Mouse (Mus musculus): Measurements from ENCODE around the gene Coq3. TPM values are rescaled to one million over a fixed set of nuclear protein-coding genes. Genes with fewer than 3 reads are reported as not detected.

The Coq3 gene
- 10 to 100 TPM; 38.2 to 39.1 TPM for total RNA-seq (2021)

GRCm38 (mm10) chr4:21879565-21880220 is at the start of gene Coq3:
Coq3 (plus strand) TSS chr4:21879673.
- DNase-seq: peak; percentile 79 to 89
- intact Hi-C loops (cut with DNase I): no loop called here

DNA sequence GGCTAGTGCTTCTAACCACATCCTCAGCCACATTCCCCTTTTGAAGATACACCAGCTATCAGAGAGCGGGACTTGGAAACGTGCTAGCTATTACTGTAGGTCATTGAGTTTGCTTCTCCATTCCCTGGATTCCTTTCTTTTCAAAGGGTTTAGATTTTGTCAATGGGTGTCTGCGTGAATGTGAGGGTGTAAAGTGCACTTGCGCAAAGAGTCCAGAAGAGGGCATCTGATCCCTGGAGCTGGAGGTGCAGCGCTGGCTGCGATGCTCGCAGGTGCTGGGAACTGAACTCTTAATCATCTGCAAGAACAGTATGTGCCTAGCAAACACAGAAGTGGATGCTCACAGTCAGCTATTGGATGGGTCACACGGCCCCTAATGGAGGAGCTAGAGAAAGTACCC is 46.6 kb upstream of the Coq3 start:
- intact Hi-C loops (cut with DNase I): no loop called here
- DNase-seq: no peak

DNA sequence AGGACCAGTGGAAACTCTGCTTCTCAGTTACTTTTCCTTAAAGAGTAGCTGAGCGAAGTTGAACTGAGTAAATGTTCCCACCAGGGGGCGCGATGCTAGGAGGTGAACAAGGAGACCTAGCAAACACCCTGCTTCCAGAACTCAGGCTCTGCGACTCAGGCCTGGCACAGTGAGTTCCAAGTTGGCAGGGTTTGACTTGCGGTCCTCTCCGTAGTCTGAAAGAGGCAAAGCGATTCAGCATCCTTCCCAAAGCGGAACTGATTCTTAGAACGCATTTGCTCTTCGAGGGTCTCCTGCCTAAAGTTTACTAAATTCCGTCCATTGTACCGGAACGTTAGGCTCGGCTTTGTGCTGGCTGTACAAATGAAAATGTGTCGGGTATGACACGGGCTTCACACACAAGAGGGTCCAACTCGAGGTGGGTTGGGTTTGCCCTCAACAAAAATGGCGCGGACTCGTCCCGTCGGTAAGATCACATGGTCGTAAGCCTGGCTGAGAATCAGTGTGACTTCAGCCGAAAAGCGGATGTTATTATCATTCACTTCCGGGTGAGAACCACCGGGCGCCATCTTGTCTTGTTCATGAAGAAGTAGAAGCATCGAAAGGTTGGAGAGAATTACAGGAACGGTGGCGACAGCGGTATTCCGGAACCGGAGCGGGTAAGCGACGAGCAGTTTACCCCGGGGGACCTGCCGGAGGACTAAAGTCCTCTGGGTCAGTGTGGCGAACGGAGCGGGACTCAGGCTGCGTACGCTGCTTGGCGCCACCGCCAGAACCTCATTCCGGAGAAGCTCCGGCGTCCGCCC is 31.8 kb upstream of the Coq3 start, which contains the start of gene Pnisr:
Gene Pnisr, plus strand, starts transcription at position 103 of the 806 bp plus-strand sequence.
- peak; percentile 93 to 94 for DNase-seq
- intact Hi-C loops (cut with DNase I): loop anchor here (1.0 to 2.0 kb wide), 3 partner anchors 71 to 143 kb away; no protein-coding TSS in a partner anchor

DNA sequence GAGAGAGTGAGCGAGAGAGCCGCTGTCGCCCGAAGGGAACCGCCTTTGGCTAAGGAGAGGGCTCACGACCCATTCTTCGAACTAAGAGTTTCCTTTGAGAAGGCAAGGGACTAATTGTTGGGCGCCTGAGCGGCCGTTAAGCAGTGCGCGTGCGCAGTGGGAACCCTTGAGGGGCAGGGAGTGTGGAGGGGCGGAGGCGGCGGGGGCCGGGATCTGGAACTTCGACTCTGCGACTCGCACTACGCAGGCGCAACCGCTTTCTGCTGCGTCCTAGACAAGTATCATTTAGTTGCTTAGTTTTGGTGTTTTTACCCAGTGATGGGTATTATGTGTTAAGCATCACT is 31.2 kb upstream of the Coq3 start:
- intact Hi-C loops (cut with DNase I): no loop called here
- peak in 1 of 2 experiments; percentile 90 for DNase-seq

DNA sequence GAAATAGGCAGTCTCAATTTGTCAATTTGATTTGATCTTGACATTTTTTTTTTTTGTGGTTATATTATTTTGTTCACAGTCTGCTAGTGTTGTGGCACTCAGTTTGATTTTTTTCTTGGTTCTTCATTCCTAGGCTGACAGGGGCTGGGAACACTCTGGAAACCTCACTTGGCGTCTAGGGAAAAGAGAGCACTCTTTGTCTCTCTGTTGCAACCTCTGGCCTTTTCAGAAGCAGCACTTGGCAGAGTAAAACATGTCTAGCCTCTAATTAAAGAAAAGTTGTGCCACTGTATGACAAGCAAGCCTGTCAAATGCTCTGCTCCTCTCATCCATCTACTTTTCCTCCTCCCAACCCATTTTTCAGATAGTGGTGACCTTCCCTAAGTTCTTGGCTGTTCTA is 22.0 kb upstream of the Coq3 start:
- DNase-seq: no peak
- intact Hi-C loops (cut with DNase I): no loop called here

- no peak for DNase-seq
- intact Hi-C loops (cut with DNase I): no loop called here
Measured at GRCm38 (mm10) chr4:21865226-21865625, 14.2 kb upstream of the Coq3 start.

DNA sequence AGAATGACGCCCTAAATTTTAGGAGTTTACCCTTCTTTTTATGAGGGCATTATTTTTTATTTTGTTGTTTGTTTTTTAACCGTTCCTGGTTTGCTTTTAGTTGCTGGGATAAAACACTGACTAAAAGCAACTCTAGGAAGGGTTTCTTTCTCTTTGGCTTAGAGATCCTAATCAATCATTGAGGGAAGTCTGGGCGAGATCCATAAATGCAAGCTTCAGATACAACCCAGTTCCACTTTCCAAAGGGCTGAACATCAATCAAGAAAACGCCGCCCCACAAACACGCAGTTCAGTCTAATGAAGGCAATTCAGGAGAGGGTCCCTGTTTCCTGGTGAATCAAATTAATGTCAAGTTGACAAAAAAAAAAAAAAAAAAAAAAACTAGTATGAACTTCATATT is 697 bp upstream of the Coq3 start:
- intact Hi-C loops (cut with DNase I): no loop called here

DNA sequence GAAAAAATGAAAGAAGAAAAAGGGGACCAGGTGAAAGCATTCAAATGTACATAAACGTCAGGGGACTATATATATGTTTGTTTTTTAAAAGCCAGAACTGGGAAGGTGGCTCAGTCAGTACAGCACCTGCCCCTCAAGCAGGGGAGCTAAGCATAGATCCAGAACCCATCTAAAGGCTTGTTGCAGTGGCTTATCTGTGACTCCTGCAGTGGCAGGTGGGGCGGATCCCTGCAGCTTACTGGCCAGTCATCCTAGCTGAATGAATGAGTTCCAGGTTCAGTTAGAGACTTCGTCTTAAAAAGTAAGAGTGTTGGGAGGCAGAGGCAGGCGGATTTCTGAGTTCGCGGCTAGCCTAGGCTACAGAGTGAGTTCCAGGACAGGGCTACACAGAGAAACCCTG is 3.3 kb downstream of the Coq3 start:
- no peak for DNase-seq

More for the DNA sequence above, 697 bp upstream of the Coq3 start:
- DNase-seq: no peak

DNA sequence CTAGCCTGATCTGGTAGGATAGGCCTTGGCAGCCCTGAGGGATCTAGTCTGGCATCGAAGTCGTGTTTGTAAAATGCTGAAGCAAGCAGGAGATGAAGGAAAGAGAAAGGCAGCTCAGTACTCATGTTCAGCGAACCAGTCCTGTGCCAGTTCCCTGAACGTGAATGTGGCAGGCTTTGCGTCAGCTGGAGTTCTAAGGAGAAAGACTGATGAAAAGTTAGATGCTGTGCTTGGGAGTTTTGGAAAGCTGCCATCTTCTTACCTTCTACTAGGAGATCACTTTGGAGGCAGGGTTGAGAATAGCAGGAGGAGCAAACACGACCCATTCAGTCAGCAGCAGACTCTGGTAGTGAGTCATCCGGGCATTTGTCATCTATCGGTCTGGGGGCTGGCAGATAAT is 6.4 kb downstream of the Coq3 start:
- DNase-seq: no peak
- intact Hi-C loops (cut with DNase I): no loop called here

More for the DNA sequence above, 3.3 kb downstream of the Coq3 start:
- intact Hi-C loops (cut with DNase I): no loop called here

GRCm38 (mm10) chr4:21930971-21931771 is 51.7 kb downstream of the Coq3 start, which contains the start of gene Faxc:
Faxc (plus strand) TSS chr4:21931329.
- DNase-seq: peak; percentile 13 to 42
- intact Hi-C loops (cut with DNase I): no loop called here

DNA sequence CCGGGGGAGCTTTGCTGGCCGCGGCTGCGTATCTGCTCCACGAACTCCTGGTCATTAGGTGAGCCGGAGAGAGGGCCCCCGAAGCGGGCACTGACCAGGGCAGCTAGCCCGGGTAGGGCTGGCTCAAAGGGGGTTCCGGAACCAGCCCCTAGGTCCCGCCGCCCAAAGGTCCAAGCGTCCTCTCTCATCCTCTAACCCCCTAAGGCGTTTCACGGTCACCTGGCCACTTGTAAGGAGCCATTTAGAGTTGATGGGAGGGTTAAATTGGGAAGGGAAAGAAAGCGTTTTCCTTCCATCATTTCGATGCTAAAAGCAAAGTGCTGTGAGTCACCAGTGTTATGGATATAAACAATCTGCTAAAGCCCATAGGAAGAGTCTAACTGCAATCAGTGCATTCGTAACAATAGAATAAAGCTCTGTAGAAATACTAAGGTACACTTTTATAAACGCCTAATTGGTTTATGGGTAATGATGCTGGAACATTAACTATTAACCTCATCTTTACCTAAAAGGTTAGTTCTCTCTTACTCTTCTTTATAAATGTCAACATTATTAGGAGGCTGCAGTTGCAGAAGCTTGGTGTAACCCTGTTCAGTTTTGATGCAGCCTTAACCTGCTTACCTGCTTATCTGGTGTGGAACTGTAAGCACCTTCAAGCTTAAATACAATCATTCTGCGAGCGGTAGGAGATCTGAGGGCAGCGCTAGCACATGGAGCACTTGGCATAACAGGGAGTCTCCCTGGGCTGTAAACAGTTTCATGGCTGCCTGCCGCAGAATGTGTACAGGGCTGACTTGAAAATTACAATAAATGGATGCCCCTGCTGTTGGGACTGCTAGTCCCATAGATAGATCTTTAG is 52.5 kb downstream of the Coq3 start:
- DNase-seq: no peak
- intact Hi-C loops (cut with DNase I): no loop called here

DNA sequence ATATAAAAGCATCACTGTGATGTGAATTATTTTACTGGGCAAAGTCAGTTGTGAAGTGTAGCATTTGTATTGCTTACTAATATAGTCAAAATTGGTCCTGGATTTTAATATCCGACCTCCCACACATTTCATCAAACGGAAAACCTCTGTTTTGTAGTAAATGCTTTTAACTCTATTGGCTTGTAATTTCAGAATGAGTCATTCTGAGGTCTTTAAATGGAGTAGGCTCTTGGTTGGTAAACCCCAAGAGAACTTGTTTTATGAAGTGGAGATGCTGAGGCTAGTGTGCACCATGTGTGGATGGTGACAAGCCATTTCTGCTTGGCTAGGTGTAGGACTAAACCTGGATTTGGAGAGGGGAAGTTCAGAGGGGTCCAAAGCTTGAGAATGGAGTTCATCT is 55.9 kb downstream of the Coq3 start:
- DNase-seq: no peak
- intact Hi-C loops (cut with DNase I): no loop called here

DNA sequence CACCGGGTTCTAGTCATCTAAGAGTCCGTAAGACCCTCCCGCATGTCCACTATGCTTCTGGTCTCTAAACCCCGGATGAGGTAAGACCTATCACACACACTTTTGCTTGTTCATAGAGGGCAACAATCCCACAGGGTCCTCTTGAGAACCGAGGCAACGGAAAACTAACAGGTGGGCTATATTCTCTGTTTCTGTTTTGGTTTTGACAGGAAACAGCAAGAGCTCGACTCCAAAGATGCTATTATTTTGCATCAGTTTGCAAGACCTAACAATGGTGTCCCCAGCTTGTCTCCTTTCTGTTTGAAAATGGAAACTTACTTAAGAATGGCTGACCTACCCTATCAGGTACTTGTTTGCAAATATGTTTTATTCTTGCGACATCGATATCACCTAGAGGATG is 57.0 kb downstream of the Coq3 start:
- intact Hi-C loops (cut with DNase I): no loop called here
- no peak for DNase-seq

DNA sequence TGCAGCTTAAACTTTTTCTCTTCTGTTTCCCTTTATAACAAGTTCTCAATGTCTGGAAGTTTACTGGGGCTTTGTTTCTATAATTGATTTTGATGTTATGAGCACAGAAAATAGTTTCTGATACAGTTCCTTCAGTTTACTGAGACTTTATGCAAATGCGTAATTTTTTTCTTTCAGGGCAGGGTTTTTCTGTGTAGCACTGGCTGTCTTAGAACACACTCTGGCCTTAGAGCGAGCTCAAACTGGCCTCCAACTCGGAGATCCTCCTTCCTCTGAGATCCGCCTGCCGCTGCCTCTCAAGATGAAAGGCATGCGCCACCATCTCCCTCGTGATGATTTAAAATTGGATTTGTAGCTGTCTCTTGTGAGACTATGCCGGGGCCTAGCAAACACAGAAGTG is 58.4 kb downstream of the Coq3 start:
- intact Hi-C loops (cut with DNase I): no loop called here
- no peak for DNase-seq

DNA sequence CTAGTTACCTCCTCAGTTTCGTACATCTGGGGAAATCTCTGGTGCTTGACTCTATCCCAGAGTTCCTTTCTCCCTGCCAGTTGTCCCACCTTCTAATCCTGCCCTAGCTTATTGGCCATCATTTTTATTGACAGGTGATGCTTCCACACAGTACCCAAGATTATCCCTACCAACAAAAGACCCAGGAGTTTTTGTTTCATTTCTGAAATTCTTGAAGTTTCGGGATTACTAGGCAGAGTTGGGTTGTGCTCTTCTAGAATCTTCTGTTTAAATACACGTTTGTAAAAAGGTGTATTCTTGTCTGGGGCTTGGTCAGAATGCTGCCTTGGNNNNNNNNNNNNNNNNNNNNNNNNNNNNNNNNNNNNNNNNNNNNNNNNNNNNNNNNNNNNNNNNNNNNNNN is 65.2 kb downstream of the Coq3 start:
- DNase-seq: no peak
- intact Hi-C loops (cut with DNase I): no loop called here

DNA sequence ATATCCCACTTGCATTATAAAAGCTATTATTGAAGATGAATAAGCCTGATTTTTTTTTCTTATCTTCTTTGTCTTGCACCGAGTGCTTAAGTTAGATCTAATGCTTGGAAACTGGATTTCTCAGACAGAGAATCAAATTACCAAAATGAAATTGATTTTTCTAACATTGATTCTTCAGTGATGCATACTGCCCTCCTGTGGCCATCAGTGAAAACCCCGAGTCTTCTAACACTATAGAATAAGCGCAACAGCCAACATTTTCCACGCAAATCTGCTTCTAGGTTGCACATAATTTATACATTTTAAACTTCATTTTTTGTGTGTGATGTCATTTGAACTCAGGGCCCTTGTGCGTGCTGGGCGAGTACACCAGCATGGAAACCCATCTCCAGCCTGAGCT is 72.0 kb downstream of the Coq3 start:
- DNase-seq: peak in 1 of 2 experiments; percentile 9

DNA sequence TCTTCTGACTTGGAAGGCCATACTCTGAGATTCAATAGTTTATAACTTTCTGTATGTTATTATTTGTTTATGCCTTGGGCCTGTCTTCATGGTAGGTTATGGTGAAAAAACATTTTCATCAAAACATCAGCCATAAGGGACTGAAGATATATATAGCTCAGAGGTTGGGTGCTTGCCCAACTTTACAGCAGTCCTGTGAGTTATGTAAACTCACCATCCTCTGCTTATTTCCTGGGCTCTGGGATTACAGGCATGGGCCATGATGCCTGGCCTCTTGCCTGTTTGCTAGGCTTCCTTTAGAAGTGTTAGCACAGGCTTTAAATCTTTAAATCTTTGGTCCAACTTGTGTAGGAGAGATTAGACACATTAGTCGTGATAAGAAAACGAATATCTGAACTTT is 72.8 kb downstream of the Coq3 start:
- no peak for DNase-seq
- intact Hi-C loops (cut with DNase I): no loop called here

More for the DNA sequence above, 72.0 kb downstream of the Coq3 start:
- intact Hi-C loops (cut with DNase I): loop anchor here (1.0 kb wide), 1 partner anchor 104 kb away; the partner anchor contains the start of gene Pnisr

- intact Hi-C loops (cut with DNase I): no loop called here
- DNase-seq: peak; percentile 6 to 10
Measured at GRCm38 (mm10) chr4:21957570-21958321, 78.3 kb downstream of the Coq3 start.

All from heart, postnatal 36 days (tissue).